In genomic region chr4:101356093-101356953, GRCm38 (mm10) we compare ENCODE assay signal across 8 mouse cellular contexts.
DNase-seq lines count a peak whose midpoint lies in the region; ATAC-seq and TF ChIP-seq lines count a peak whose summit lies in the region.

No protein-coding gene starts in this region.

- H3K4me2 ChIP-seq in intestine, postnatal 0 days (replicated peaks; ENCODE audit: low read depth): peak overlapping the region; percentile 93
- H3K4me2 ChIP-seq in midbrain, embryonic 11.5 days: peak overlapping the region; percentile 86

- H3K27ac ChIP-seq in embryonic facial prominence, embryonic 10.5 days (replicated peaks): peak overlapping the region; percentile 94
- peak overlapping the region; percentile 98 for H3K27ac ChIP-seq in intestine, postnatal 0 days (ENCODE audit: low read depth, low read length)
- H3K27ac ChIP-seq in midbrain, embryonic 11.5 days (ENCODE audit: low read depth, low read length): peak overlapping the region; percentile 84

- TF ChIP-seq CTCF in intestine, postnatal 0 days (IDR thresholded peaks at IDR 0.05; ENCODE audit: low read depth): no peak

- ATAC-seq in granulocyte monocyte progenitor cell, adult 5-6 weeks (replicated peaks; ENCODE audit: poor library complexity, severe bottlenecking): peak; percentile 40
- peak; percentile 75 for ATAC-seq in intestine, postnatal 0 days
- ATAC-seq in midbrain, embryonic 11.5 days (ENCODE audit: low FRiP score): peak; percentile 89

- peak; percentile 87 to 88 for DNase-seq in adrenal gland, adult 18-20 months (ENCODE audit: low spot score in 2 of 2)
- peak; percentile 80 for DNase-seq in embryonic facial prominence, embryonic 10.5 days (ENCODE audit: low spot score)
- DNase-seq in left cerebral cortex, postnatal 4 days: peak; percentile 88
- DNase-seq in midbrain, embryonic 11.5 days (ENCODE audit: low spot score, missing footprints): peak; percentile 98
- DNase-seq in skeletal muscle tissue, adult 2 months (ENCODE audit: low read depth, low spot score): peak; percentile 94
- no peak for DNase-seq in c-Kit-positive CD71-positive TER-119-positive erythroid progenitor cells, embryonic 14.5 days (ENCODE audit: low spot score)

- WGBS in embryonic facial prominence, embryonic 10.5 days: 2% methylated on average over 107 of the region's 107 CpGs
- WGBS in intestine, postnatal 0 days: under 1% methylated on average over 82 of the region's 107 CpGs
- under 1% methylated on average over 68 of the region's 107 CpGs for WGBS in midbrain, embryonic 11.5 days

- intact Hi-C loops in left cerebral cortex, postnatal 4 days (cut with DNase I): no loop called here

- H3K4me1 ChIP-seq in embryonic facial prominence, embryonic 10.5 days: peaks cover 34% of the 10 kb centered on the region
- H3K4me1 ChIP-seq in intestine, postnatal 0 days (replicated peaks; ENCODE audit: control insufficient read depth, insufficient read depth, low read length): no peaks in the 10 kb centered on the region
- peaks cover 13% of the 10 kb centered on the region for H3K4me1 ChIP-seq in midbrain, embryonic 11.5 days (ENCODE audit: control insufficient read depth, insufficient read depth, low read length)

- H3K36me3 ChIP-seq in embryonic facial prominence, embryonic 10.5 days (replicated peaks): no peaks in the 10 kb centered on the region
- H3K36me3 ChIP-seq in intestine, postnatal 0 days (ENCODE audit: control insufficient read depth, insufficient read depth): no peaks in the 10 kb centered on the region
- no peaks in the 10 kb centered on the region for H3K36me3 ChIP-seq in midbrain, embryonic 11.5 days (ENCODE audit: control insufficient read depth, insufficient read depth, low read length)

- peaks cover 13% of the 10 kb centered on the region for H3K27me3 ChIP-seq in embryonic facial prominence, embryonic 10.5 days (replicated peaks; ENCODE audit: low read depth, poor library complexity, severe bottlenecking)
- no peaks in the 10 kb centered on the region for H3K27me3 ChIP-seq in intestine, postnatal 0 days (replicated peaks; ENCODE audit: control insufficient read depth, insufficient read depth, low read length)
- no peaks in the 10 kb centered on the region for H3K27me3 ChIP-seq in midbrain, embryonic 11.5 days (ENCODE audit: control insufficient read depth, insufficient read depth, low read length)

- peak overlapping the region; percentile 99 for H3K9ac ChIP-seq in intestine, postnatal 0 days (ENCODE audit: low read depth, low read length)
- H3K9ac ChIP-seq in midbrain, embryonic 11.5 days (ENCODE audit: low read length): peak overlapping the region; percentile 84

- peak overlapping the region; percentile 90 for H3K4me3 ChIP-seq in embryonic facial prominence, embryonic 10.5 days
- H3K4me3 ChIP-seq in intestine, postnatal 0 days (ENCODE audit: low read depth, low read length): peak overlapping the region; percentile 92
- H3K4me3 ChIP-seq in midbrain, embryonic 11.5 days (ENCODE audit: low read depth, low read length): peak overlapping the region; percentile 88

- no peaks in the 10 kb centered on the region for H3K9me3 ChIP-seq in embryonic facial prominence, embryonic 10.5 days
- H3K9me3 ChIP-seq in intestine, postnatal 0 days (ENCODE audit: control insufficient read depth): no peaks in the 10 kb centered on the region
- no peaks in the 10 kb centered on the region for H3K9me3 ChIP-seq in midbrain, embryonic 11.5 days (ENCODE audit: control insufficient read depth, low read length)
